Mouse (Mus musculus): Measurements from ENCODE around the gene Abr. TPM values are rescaled to one million over a fixed set of nuclear protein-coding genes. Genes with fewer than 3 reads are reported as not detected.
A peak's percentile ranks its signal among the peaks of the same experiment; 100 is the strongest.

The Abr gene
- polyA plus RNA-seq, 1 experiment from 2014 or later, result 32.3 TPM

DNA sequence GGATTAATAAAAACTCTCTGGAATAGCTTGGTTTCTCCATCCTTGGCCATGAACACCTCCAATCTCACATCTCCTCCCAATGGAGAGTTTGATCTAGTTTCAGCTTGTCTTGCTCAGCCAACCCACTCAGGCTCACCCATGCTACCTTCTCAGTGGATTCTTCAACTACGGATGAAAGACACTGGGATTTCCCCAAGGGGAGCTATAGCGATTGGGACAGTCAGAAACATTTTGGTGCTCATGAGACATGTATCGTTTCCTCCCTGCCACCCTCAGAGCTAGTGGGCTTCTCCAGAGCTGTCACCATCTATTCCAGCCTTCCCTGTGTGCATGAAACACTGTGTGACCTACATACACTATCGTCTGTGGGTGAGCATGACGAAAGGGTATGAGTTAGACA, 160.4 kb downstream of the Abr start:
- WGBS, result 92% methylated on average over 5 of the region's 5 CpGs
- no peak overlapping the region; the same call in 1 of the 2 replicates for H3K27ac ChIP-seq (ENCODE audit: low read depth, low read length)
- peaks cover 73% of the 10 kb centered on the region for H3K36me3 ChIP-seq (ENCODE audit: control insufficient read depth, insufficient read depth)
- no peak for ATAC-seq
- no peak overlapping the region for H3K9ac ChIP-seq (ENCODE audit: low read depth, low read length)
- H3K27me3 ChIP-seq (replicated peaks; ENCODE audit: control insufficient read depth, insufficient read depth, low read length), result no peaks in the 10 kb centered on the region
- H3K4me2 ChIP-seq (replicated peaks; ENCODE audit: low read depth), result no peak overlapping the region
- H3K4me1 ChIP-seq (replicated peaks; ENCODE audit: control insufficient read depth, insufficient read depth, low read length), result no peaks in the 10 kb centered on the region
- no peak overlapping the region for H3K4me3 ChIP-seq (ENCODE audit: low read depth, low read length)
- TF ChIP-seq CTCF (IDR thresholded peaks at IDR 0.05; ENCODE audit: low read depth), result no peak
- no peaks in the 10 kb centered on the region for H3K9me3 ChIP-seq (ENCODE audit: control insufficient read depth)

GRCm38 (mm10) chr11:76461201-76461600, 160.9 kb downstream of the Abr start:
- ATAC-seq, result no peak
- no peak for TF ChIP-seq CTCF (IDR thresholded peaks at IDR 0.05; ENCODE audit: low read depth)
- Histone ChIP-seq H3K4me1 (replicated peaks; ENCODE audit: control insufficient read depth, insufficient read depth, low read length) (no peaks in the 10 kb centered on the region), H3K4me2 (replicated peaks; ENCODE audit: low read depth) (no peak overlapping the region), H3K27me3 (replicated peaks; ENCODE audit: control insufficient read depth, insufficient read depth, low read length) (no peaks in the 10 kb centered on the region), H3K27ac (ENCODE audit: low read depth, low read length) (no peak overlapping the region; the same call in 1 of the 2 replicates), H3K36me3 (ENCODE audit: control insufficient read depth, insufficient read depth) (peaks cover 69% of the 10 kb centered on the region), H3K9ac (ENCODE audit: low read depth, low read length) (no peak overlapping the region), H3K9me3 (ENCODE audit: control insufficient read depth) (no peaks in the 10 kb centered on the region), H3K4me3 (ENCODE audit: low read depth, low read length) (no peak overlapping the region)
- whole genome bisulfite sequencing, result 44% methylated on average over 6 of the region's 6 CpGs

- Histone ChIP-seq H3K4me1 (replicated peaks; ENCODE audit: control insufficient read depth, insufficient read depth, low read length) (no peaks in the 10 kb centered on the region), H3K9ac (ENCODE audit: low read depth, low read length) (no peak overlapping the region), H3K27ac (ENCODE audit: low read depth, low read length) (no peak overlapping the region), H3K27me3 (replicated peaks; ENCODE audit: control insufficient read depth, insufficient read depth, low read length) (no peaks in the 10 kb centered on the region), H3K4me2 (replicated peaks; ENCODE audit: low read depth) (no peak overlapping the region), H3K9me3 (ENCODE audit: control insufficient read depth) (no peaks in the 10 kb centered on the region), H3K36me3 (ENCODE audit: control insufficient read depth, insufficient read depth) (peaks cover 81% of the 10 kb centered on the region), H3K4me3 (ENCODE audit: low read depth, low read length) (no peak overlapping the region)
- ATAC-seq, result no peak
- TF ChIP-seq CTCF (IDR thresholded peaks at IDR 0.05; ENCODE audit: low read depth), result peak; percentile 56
- WGBS, result 62% methylated on average over 3 of the region's 3 CpGs
Measured at GRCm38 (mm10) chr11:76459489-76459888, 162.6 kb downstream of the Abr start.

DNA sequence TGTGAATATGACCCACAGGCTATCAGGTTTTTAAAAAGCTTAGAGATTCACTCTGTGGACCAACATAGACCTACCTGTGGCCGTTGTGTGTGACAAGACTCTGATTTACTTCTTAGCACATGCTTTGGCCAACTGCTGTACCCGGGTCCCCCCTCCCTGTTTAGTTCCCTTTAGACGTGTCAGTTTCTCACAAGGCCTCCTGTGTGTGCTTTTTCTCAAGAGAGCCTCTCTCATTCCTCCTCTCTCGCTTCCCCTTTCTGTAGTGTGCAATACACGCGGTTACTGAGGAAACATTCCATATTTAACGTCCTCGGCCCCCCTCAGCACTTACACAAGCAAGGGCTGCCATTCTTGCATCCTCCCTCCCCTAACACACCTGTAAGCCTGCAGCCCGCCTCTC, 163.4 kb downstream of the Abr start:
- Histone ChIP-seq H3K36me3 (ENCODE audit: control insufficient read depth, insufficient read depth) (peaks cover 84% of the 10 kb centered on the region), H3K4me1 (replicated peaks; ENCODE audit: control insufficient read depth, insufficient read depth, low read length) (no peaks in the 10 kb centered on the region), H3K4me2 (replicated peaks; ENCODE audit: low read depth) (no peak overlapping the region), H3K4me3 (ENCODE audit: low read depth, low read length) (no peak overlapping the region), H3K9ac (ENCODE audit: low read depth, low read length) (no peak overlapping the region), H3K9me3 (ENCODE audit: control insufficient read depth) (no peaks in the 10 kb centered on the region), H3K27me3 (replicated peaks; ENCODE audit: control insufficient read depth, insufficient read depth, low read length) (no peaks in the 10 kb centered on the region), H3K27ac (ENCODE audit: low read depth, low read length) (no peak overlapping the region)
- no peak for TF ChIP-seq CTCF (IDR thresholded peaks at IDR 0.05; ENCODE audit: low read depth)
- WGBS, result 79% methylated on average over 9 of the region's 9 CpGs
- no peak for ATAC-seq

- Histone ChIP-seq H3K9me3 (ENCODE audit: control insufficient read depth) (no peaks in the 10 kb centered on the region), H3K27me3 (replicated peaks; ENCODE audit: control insufficient read depth, insufficient read depth, low read length) (no peaks in the 10 kb centered on the region), H3K9ac (ENCODE audit: low read depth, low read length) (no peak overlapping the region), H3K27ac (ENCODE audit: low read depth, low read length) (no peak overlapping the region), H3K36me3 (ENCODE audit: control insufficient read depth, insufficient read depth) (peaks cover 70% of the 10 kb centered on the region), H3K4me3 (ENCODE audit: low read depth, low read length) (no peak overlapping the region), H3K4me1 (replicated peaks; ENCODE audit: control insufficient read depth, insufficient read depth, low read length) (no peaks in the 10 kb centered on the region), H3K4me2 (replicated peaks; ENCODE audit: low read depth) (no peak overlapping the region)
- ATAC-seq, result no peak
- 78% methylated on average over 10 of the region's 10 CpGs for WGBS
- no peak for TF ChIP-seq CTCF (IDR thresholded peaks at IDR 0.05; ENCODE audit: low read depth)
Measured at GRCm38 (mm10) chr11:76456897-76457296, 165.2 kb downstream of the Abr start.

- Histone ChIP-seq H3K27ac (ENCODE audit: low read depth, low read length) (no peak overlapping the region), H3K36me3 (ENCODE audit: control insufficient read depth, insufficient read depth) (peaks cover 71% of the 10 kb centered on the region), H3K4me2 (replicated peaks; ENCODE audit: low read depth) (no peak overlapping the region), H3K4me1 (replicated peaks; ENCODE audit: control insufficient read depth, insufficient read depth, low read length) (no peaks in the 10 kb centered on the region), H3K4me3 (ENCODE audit: low read depth, low read length) (no peak overlapping the region), H3K9ac (ENCODE audit: low read depth, low read length) (no peak overlapping the region), H3K27me3 (replicated peaks; ENCODE audit: control insufficient read depth, insufficient read depth, low read length) (no peaks in the 10 kb centered on the region), H3K9me3 (ENCODE audit: control insufficient read depth) (no peaks in the 10 kb centered on the region)
- peak; percentile 99 for TF ChIP-seq CTCF (IDR thresholded peaks at IDR 0.05; ENCODE audit: low read depth)
- 23% methylated on average over 6 of the region's 6 CpGs for WGBS
- peak; percentile 42 for ATAC-seq
Measured at GRCm38 (mm10) chr11:76456233-76456632, 165.9 kb downstream of the Abr start.

- WGBS, result 64% methylated on average over 5 of the region's 5 CpGs
- peak; percentile 96 for TF ChIP-seq CTCF (IDR thresholded peaks at IDR 0.05; ENCODE audit: low read depth)
- Histone ChIP-seq H3K4me3 (ENCODE audit: low read depth, low read length) (no peak overlapping the region), H3K27ac (ENCODE audit: low read depth, low read length) (no peak overlapping the region), H3K9ac (ENCODE audit: low read depth, low read length) (no peak overlapping the region), H3K4me1 (replicated peaks; ENCODE audit: control insufficient read depth, insufficient read depth, low read length) (no peaks in the 10 kb centered on the region), H3K27me3 (replicated peaks; ENCODE audit: control insufficient read depth, insufficient read depth, low read length) (no peaks in the 10 kb centered on the region), H3K9me3 (ENCODE audit: control insufficient read depth) (no peaks in the 10 kb centered on the region), H3K4me2 (replicated peaks; ENCODE audit: low read depth) (no peak overlapping the region), H3K36me3 (ENCODE audit: control insufficient read depth, insufficient read depth) (peaks cover 74% of the 10 kb centered on the region)
- no peak for ATAC-seq
Measured at GRCm38 (mm10) chr11:76454492-76454891, 167.6 kb downstream of the Abr start.
